Mouse (Mus musculus) kidney, postnatal 4 days (tissue): ENCODE data around the gene Slc25a31.
A peak's percentile ranks its signal among the peaks of the same experiment; 100 is the strongest.

ENCODE experiments used
- DNase-seq, 2 experiments: peaks; one replicate each; pipeline ENCODE4 v3.0.0; 2021; ENCODE audit warnings: mixed read lengths in 2 of 2

Gene Slc25a31

DNA sequence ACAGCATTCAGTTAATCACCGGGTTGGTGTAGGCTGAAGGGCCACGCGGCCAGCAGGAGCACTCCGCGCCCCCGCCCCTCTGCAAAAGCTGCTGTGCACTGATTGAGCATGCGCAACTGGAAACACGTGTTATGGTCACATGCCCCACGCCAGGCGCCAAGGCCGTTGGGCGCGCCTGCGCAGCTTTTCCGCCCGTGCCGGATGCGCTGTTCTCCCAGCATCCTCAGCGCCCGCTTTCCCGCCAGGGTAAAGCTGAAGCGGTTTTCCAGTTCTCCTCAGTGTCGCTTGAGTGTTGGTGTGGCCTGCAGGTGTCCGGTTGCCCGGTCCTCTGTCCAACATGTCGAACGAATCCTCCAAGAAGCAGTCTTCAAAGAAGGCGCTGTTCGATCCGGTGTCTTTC is at the start of gene Slc25a31:
Slc25a31 (plus strand) TSS at position 201 of the 400 bp plus-strand sequence.
- DNase-seq, result no peak

GRCm38 (mm10) chr3:40660231-40660630 is 48.4 kb upstream of the Slc25a31 start:
- no peak for DNase-seq

GRCm38 (mm10) chr3:40666109-40666508 is 42.5 kb upstream of the Slc25a31 start:
- no peak for DNase-seq

DNA sequence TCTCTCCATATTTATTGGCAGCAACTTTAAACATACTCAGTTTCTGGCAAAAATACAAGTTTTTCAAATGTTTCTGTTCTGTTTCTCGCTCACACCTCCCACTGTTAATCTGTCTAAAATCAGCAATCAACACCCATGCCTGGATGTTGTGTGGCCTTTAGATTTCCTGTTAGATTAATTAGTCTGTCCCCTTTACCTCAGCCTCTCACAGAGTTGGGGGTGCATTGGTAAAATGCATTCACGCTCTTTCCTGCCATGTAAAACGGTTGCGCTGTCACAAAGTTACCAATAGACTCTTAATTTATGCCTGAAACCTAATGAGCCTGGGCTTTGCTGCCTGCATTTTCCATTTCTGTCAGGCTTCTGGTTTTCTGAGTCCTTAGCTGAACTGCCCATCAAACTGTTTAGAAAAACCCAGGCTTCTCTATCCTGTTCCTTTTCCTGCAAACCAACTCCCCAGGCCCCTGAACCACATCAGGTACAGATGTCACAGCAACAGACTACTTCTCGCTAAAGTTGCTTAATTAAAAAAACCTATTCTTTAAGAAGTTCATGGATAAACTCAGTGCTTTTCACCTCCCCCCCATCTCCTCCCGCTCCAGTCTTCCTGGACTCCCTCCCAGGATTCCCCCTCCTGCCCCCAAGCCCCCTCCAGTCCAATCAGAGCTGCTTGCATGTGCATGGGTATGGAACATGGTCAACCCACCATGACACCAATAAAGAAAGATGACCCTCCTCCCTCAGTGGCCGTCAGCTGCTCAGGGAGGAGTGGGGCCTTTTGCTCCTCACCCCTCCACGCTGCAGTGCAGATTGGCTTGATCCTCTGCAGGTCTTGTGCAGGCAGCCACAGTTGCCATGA is 41.6 kb upstream of the Slc25a31 start:
- DNase-seq, result no peak

DNA sequence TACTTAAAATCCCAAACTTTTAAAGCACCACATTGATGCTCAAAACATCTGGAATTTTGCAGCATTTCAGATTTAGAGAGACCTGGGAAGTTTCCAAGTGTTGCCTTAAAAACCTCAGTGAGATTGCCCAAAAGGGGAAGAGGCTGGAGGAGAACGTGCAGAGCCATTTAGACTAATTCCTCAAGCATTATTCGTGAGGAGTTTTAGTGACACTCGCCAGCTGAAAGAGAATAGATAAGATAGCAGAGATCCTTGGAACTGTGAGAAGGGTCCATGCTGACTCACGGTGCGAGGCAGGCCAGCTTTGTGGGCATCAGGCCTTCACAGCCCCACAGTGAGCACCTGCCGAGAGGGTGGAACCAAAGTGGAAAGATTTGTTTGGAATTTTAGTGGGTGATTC is 39.8 kb upstream of the Slc25a31 start:
- no peak for DNase-seq

GRCm38 (mm10) chr3:40669395-40669794 is 39.3 kb upstream of the Slc25a31 start:
- no peak for DNase-seq

- DNase-seq, result no peak
These were observed 35.1 kb upstream of the Slc25a31 start for GRCm38 (mm10) chr3:40673515-40673914.

DNA sequence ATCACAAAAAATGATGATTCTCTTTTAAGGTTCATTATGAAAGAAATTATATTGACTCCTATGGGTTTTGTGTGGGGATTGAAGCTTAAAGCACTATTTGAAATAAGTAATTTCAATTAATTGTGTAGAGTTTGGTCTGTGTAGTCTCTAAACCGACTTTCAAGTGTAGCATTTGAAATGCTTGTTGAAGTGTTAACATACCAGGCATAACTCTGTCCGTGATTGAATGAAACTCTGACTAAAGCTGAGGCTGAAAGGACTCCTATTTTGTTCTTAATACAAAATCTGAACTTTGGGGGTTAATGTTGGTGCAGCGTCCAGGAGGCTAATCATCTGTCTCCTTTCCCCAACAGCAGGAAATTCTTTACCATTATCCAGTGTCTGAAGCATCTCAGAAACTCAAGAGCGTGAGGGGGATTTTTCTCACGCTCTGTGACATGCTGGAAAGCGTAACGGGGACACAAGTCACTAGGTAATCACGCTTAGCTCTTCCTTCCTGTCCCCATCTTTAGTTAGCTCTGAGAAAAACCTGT is 33.7 kb upstream of the Slc25a31 start:
- DNase-seq, result no peak

GRCm38 (mm10) chr3:40678856-40679255 is 29.8 kb upstream of the Slc25a31 start:
- DNase-seq, result no peak

GRCm38 (mm10) chr3:40682404-40682803 is 26.3 kb upstream of the Slc25a31 start:
- peak in 1 of 2 experiments; percentile 7 for DNase-seq

GRCm38 (mm10) chr3:40683171-40683570 is 25.5 kb upstream of the Slc25a31 start:
- DNase-seq, result no peak

DNA sequence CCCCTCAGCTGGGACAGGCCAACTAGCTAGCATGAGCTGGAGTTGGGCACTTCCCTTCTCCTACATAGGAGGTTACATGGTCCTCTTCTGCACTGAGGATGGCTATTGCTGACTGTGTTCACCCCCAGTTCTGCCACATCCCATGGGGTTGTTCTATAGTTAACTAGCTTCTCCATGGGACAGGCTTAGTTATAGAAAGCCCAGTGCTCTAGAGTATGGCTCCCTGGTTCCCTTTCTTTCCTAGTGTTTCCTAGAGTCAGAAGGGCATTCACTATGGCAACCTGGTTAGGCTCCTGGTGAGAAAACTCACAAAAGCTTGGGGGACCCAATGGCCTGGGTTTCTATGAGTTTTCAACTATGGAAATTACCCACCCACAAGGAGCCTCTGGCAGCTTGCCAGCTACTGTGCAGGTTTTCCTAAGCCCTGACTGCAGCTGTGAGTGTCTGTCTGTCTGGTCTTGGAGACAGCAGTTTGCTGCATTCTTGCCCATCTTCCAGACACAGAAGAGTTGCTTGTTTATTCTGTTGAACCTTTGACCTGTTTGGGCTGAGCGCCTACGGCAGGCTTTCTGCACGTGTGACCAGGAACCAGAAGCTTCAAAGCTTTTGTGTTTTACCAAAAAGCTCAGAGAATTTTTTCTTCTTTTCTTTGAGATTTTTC is 22.7 kb upstream of the Slc25a31 start:
- DNase-seq, result peak; percentile 55 to 57

DNA sequence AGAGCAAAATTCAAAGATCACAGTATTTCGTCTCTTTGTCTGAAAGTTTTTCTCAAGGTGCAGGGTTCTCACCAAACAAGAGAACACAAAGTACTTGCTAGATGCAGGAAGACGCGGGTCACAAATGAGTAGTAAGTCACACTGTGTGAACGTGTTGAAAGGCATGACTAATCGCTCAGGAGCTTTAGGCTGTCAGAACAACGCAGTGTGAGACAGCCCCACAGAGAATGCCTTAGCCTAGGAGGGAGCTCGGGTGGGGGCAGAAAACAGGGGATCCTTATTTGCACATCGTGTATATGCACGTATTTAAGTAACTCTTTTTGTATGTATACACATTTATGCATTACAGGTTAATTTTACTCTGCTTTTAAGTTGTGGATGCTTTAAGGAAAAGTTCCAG is 21.8 kb upstream of the Slc25a31 start:
- DNase-seq, result no peak

- DNase-seq, result no peak
These were observed 21.1 kb upstream of the Slc25a31 start for GRCm38 (mm10) chr3:40687588-40687987.

DNA sequence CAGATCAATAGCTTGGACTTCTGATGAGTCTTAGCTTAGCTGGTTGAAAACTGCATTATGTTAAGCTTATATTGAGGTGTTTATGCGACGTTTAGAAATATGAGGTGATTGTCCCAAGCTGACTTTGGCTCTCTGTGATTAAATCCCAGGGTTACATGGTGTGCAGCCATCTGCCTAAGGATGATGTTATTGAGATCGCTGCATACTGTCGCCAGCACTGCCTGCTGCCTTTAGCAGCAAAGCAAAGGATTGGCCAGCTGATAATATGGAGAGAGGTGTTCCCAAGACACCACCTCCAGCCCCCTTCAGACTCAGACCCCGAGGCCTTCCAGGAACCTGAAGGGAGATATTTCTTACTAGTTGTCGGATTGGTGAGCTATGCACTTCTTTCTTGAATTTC is 17.1 kb upstream of the Slc25a31 start:
- no peak for DNase-seq

DNA sequence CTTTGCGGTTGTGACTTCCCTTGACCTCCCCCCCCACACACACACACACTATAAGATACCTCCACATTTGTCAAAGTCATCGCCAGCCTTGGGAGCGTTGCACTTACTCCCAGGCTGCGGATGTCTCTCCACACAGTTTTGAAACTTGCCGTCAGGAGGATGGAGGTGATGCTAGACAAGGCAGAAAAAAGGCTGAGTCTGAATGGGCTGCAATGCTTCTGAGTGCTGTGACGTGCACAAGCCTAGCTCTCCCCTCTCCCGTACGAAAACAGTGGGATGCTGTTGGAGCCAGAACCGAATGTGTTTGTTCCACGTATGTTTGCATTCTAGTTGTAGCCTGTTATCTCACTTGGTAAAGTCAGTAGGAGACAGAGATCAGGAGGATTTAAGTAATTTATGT is 15.2 kb upstream of the Slc25a31 start:
- no peak for DNase-seq

DNA sequence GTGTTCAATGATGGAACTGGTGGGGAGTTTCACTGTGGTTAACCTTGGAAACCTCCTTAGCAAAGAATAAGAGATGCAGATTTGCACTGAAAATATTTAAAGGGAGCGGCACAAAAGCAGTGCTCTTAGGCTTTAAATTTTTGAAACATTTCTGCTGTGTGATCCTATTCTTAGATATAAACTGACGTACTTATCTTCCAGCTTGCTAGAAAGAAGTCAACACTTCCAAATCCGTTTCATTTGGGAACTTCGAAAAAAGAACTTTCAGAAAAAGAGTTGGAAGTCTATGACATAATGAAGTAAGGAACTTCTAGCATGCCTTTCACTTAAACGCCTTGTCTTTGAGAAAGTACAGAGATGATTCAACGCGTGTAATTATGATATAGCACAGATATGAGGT is 14.7 kb upstream of the Slc25a31 start:
- DNase-seq, result no peak

- peak; percentile 42 to 54 for DNase-seq
These were observed 14.2 kb upstream of the Slc25a31 start for GRCm38 (mm10) chr3:40694438-40694837.

DNA sequence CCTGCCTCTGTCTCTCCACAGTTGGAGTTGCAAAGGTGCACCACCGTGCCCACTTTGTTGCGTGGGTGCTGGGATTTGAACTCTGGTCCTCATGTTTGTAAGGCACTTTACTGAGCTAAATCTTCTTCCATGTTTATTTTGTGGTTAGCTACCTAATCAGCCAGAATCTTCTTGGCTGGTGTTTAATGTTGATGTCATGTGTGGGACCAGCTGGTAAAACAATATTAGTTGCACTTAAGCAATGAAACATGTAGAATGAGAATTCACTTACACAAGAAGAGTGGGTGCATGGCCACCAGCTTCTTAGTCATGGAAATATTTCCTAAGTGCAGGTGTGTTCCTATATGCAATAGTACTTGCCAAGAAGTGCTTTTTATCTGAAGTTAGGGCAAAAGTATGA is 13.5 kb upstream of the Slc25a31 start:
- no peak for DNase-seq

GRCm38 (mm10) chr3:40698834-40699233 is 9.8 kb upstream of the Slc25a31 start:
- DNase-seq, result no peak

DNA sequence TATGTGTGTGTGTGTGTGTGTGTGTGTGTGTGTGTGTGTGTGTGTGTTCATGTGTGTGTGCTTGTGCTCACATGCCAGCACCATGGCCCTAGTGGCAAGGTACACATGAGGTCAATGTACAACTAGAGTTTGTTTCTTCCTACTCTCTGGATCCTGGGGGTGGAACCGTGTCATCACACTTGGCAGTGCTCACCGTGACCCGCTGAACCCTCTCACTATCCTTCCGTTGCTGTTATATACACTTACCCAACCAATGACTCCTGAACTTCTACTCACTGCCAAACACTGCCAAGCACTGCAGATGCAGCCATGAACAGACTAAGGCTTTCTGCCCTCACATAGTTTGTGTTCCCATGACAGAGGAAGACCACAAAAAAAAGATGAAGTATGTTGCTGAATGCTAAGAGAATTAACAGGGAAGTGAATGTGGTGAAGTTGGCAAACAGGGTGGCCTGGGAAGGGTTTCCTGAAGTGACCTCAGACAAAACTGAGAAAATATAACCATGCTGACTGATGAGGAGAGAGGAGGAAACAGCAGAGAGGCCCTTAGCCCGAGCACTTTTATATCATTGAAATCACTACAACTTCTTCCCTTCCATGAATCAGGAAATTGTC is 3.7 kb upstream of the Slc25a31 start:
- DNase-seq, result peak in 1 of 2 experiments; percentile 16

DNA sequence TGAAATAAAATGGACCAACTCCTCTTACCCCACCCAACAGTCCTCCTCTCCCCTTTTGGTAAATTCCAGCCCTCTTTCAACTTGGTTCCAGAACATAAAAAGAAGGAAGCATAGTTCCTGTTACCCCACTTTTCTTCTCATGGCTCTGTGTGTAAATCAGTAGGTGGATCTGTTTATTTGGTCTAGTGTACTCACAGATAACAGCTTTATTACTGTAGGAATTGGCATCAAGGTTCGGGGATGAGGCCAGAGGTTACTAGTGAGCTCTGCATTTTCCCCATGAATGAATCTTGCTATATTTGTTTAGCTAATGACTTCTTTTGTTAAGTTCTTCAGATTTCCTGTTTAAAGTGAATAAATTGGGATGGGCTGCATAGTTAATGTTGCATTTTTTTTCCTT is 7.4 kb downstream of the Slc25a31 start:
- DNase-seq, result no peak

DNA sequence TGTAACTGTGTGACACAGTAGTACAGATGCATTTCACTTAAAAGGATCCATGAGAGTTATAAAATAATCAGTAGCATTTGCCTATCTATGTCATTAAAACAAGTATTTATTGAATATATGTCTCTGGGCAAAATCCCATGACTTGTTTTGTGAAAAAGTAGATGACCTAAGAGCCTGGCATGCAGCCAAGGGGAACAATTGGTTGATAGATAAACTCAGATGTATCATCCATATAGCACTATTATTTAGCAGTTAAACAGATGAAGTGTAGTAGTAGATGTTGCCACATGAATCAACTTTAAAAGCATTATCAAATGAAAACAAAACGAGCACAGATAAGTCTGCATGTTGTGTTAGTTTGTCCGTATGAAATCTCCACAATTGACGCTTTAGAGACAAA is 10.4 kb downstream of the Slc25a31 start:
- DNase-seq, result no peak
